11 mouse cellular contexts compared by ENCODE assay signal in genomic region chr2:174796998-174797397, GRCm38 (mm10). TPM values are rescaled to one million over a fixed set of nuclear protein-coding genes. Genes with fewer than 3 reads are reported as not detected.
DNase-seq lines count a peak whose midpoint lies in the region; ATAC-seq and TF ChIP-seq lines count a peak whose summit lies in the region.
"Had no signal": no experiment of that assay in that cellular context is flagged by ENCODE, and none has a peak within 500 bp of the region (broad histone marks: within the 10 kb centered on the region; RNA-seq: fewer than 3 reads in every experiment).

No protein-coding gene starts in this region.

- H3K36me3 ChIP-seq in forebrain, embryonic 11.5 days (ENCODE audit: control insufficient read depth, insufficient read depth, low read length), result no peaks in the 10 kb centered on the region
- no peaks in the 10 kb centered on the region for H3K36me3 ChIP-seq in forebrain, embryonic 12.5 days (replicated peaks)
- H3K36me3 ChIP-seq in liver, adult 2 months (ENCODE audit: control insufficient read depth, insufficient read depth, low read length), result no peaks in the 10 kb centered on the region
- no peaks in the 10 kb centered on the region for H3K36me3 ChIP-seq in liver, embryonic 12.5 days
- H3K36me3 ChIP-seq: embryonic facial prominence, embryonic 13.5 days; heart, embryonic 13.5 days had no signal

- H3K9ac ChIP-seq in forebrain, embryonic 11.5 days (ENCODE audit: low read length), result no peak overlapping the region
- H3K9ac ChIP-seq in forebrain, embryonic 12.5 days, result no peak overlapping the region
- H3K9ac ChIP-seq in liver, adult 2 months (ENCODE audit: low read depth, low read length), result no peak overlapping the region
- H3K9ac ChIP-seq in liver, embryonic 12.5 days, result no peak overlapping the region
- H3K9ac ChIP-seq: embryonic facial prominence, embryonic 13.5 days; heart, embryonic 13.5 days had no signal

- H3K4me3 ChIP-seq in forebrain, embryonic 11.5 days (ENCODE audit: low read depth, low read length), result no peak overlapping the region
- H3K4me3 ChIP-seq in forebrain, embryonic 12.5 days (replicated peaks), result no peak overlapping the region
- no peak overlapping the region for H3K4me3 ChIP-seq in liver, adult 2 months (ENCODE audit: insufficient read depth, low read depth, low read length)
- H3K4me3 ChIP-seq in liver, embryonic 12.5 days, result no peak overlapping the region
- H3K4me3 ChIP-seq: embryonic facial prominence, embryonic 13.5 days; heart, embryonic 13.5 days had no signal

- WGBS in forebrain, embryonic 11.5 days, result 84% methylated on average over 2 of the region's 2 CpGs
- 81% methylated on average over 2 of the region's 2 CpGs for WGBS in forebrain, embryonic 12.5 days
- 59% methylated on average over 2 of the region's 2 CpGs for WGBS in liver, adult 2 months
- 80% methylated on average over 2 of the region's 2 CpGs for WGBS in liver, embryonic 12.5 days (ENCODE audit: insufficient replicate concordance)

- 0 out of 2 replicates have a peak, but pooled peaks have one; percentile 30 for ATAC-seq in forebrain, embryonic 11.5 days (replicated peaks; ENCODE audit: low FRiP score)
- ATAC-seq in forebrain, embryonic 12.5 days (ENCODE audit: low FRiP score), result no peak
- no peak for ATAC-seq in liver, embryonic 12.5 days
- ATAC-seq in megakaryocyte-erythroid progenitor cell, adult 5-6 weeks (replicated peaks; ENCODE audit: low FRiP score, low TSS enrichment, poor library complexity, severe bottlenecking), result 0 out of 2 replicates have a peak, but pooled peaks have one; percentile 26
- no peak for ATAC-seq in megakaryocyte, adult 5-6 weeks (ENCODE audit: poor library complexity, severe bottlenecking)
- ATAC-seq: activated CD4-positive, CD25-positive, alpha-beta regulatory T cell, adult 4 months had no signal

- TF ChIP-seq CTCF in liver, adult 2 months (IDR thresholded peaks at IDR 0.05; ENCODE audit: low read depth, low read length), result peak; percentile 21; the same call in 1 of the 2 replicates

- TF ChIP-seq POLR2A in liver, adult 2 months (IDR thresholded peaks at IDR 0.05; ENCODE audit: extremely low read depth, insufficient read depth, low read length), result no peak

- no peak overlapping the region for H3K27ac ChIP-seq in forebrain, embryonic 11.5 days (ENCODE audit: low read depth, low read length)
- no peak overlapping the region for H3K27ac ChIP-seq in forebrain, embryonic 12.5 days
- H3K27ac ChIP-seq in liver, adult 2 months (replicated peaks; ENCODE audit: insufficient read depth, low read depth, low read length), result no peak overlapping the region
- H3K27ac ChIP-seq in liver, embryonic 12.5 days, result no peak overlapping the region
- H3K27ac ChIP-seq: embryonic facial prominence, embryonic 13.5 days; heart, embryonic 13.5 days had no signal

- H3K4me1 ChIP-seq in forebrain, embryonic 11.5 days (replicated peaks; ENCODE audit: control insufficient read depth, insufficient read depth, low read length), result no peaks in the 10 kb centered on the region
- no peaks in the 10 kb centered on the region for H3K4me1 ChIP-seq in forebrain, embryonic 12.5 days
- no peaks in the 10 kb centered on the region for H3K4me1 ChIP-seq in liver, adult 2 months (ENCODE audit: control insufficient read depth, insufficient read depth, low read length)
- no peaks in the 10 kb centered on the region for H3K4me1 ChIP-seq in liver, embryonic 12.5 days
- H3K4me1 ChIP-seq: heart, embryonic 13.5 days had no signal

- DNase-seq in forebrain, embryonic 11.5 days (ENCODE audit: low spot score), result no peak
- DNase-seq in liver, adult 2 months (ENCODE audit: extremely low read depth, low read depth, low spot score), result peak; percentile 19
- peak; percentile 18 for DNase-seq in WW6 (ENCODE audit: low read depth, low spot score)
- no peak for DNase-seq in thymus, postnatal 36 days

- no peaks in the 10 kb centered on the region for H3K27me3 ChIP-seq in forebrain, embryonic 11.5 days (ENCODE audit: control insufficient read depth, insufficient read depth, low read length)
- H3K27me3 ChIP-seq in forebrain, embryonic 12.5 days, result no peaks in the 10 kb centered on the region
- no peaks in the 10 kb centered on the region for H3K27me3 ChIP-seq in liver, adult 2 months (ENCODE audit: control insufficient read depth, insufficient read depth, low read length)
- H3K27me3 ChIP-seq in liver, embryonic 12.5 days (replicated peaks), result no peaks in the 10 kb centered on the region
- H3K27me3 ChIP-seq: embryonic facial prominence, embryonic 13.5 days; heart, embryonic 13.5 days had no signal

- H3K9me3 ChIP-seq in forebrain, embryonic 11.5 days (ENCODE audit: control insufficient read depth, low read length), result no peaks in the 10 kb centered on the region
- no peaks in the 10 kb centered on the region for H3K9me3 ChIP-seq in forebrain, embryonic 12.5 days
- no peaks in the 10 kb centered on the region for H3K9me3 ChIP-seq in liver, embryonic 12.5 days (replicated peaks)
- H3K9me3 ChIP-seq: embryonic facial prominence, embryonic 13.5 days; heart, embryonic 13.5 days had no signal

- no peak overlapping the region for H3K4me2 ChIP-seq in forebrain, embryonic 11.5 days (ENCODE audit: low read depth, low read length, severe bottlenecking)
- no peak overlapping the region for H3K4me2 ChIP-seq in forebrain, embryonic 12.5 days
- no peak overlapping the region for H3K4me2 ChIP-seq in liver, embryonic 12.5 days
- H3K4me2 ChIP-seq: embryonic facial prominence, embryonic 13.5 days; heart, embryonic 13.5 days had no signal

- no peaks in the 10 kb centered on the region for H3K79me2 ChIP-seq in liver, adult 2 months (ENCODE audit: control insufficient read depth, insufficient read depth, low read length)

RNA-seq across cellular contexts. Expression of gene Edn3, which starts 36.6 kb away (rescaled TPM):
- 2.8 and 5.7 TPM in 2 replicates for polyA plus RNA-seq in forebrain, embryonic 11.5 days (2014; fragmentation: Nextera tagmentation; extraction: Ambion mirVana)
- polyA plus RNA-seq in forebrain, embryonic 12.5 days (2016; fragmentation: Nextera tagmentation; extraction: Ambion mirVana), result 3.2 and 5.3 TPM in 2 replicates
- total RNA-seq in liver, adult 2 months (2014; rRNA removed), result 0.07 and 0.18 TPM in 2 replicates
- polyA plus RNA-seq in liver, adult 2 months (2012; rRNA removed), result not detected in 2 replicates
- polyA plus RNA-seq in liver, embryonic 12.5 days (2016; fragmentation: Nextera tagmentation; extraction: Ambion mirVana), result 0.98 TPM in 2 replicates
- not detected in 2 replicates for total RNA-seq in megakaryocyte-erythroid progenitor cell, adult 5-6 weeks (2014; fragmentation: Nextera tagmentation)
- total RNA-seq in megakaryocyte-erythroid progenitor cell, adult 5-6 weeks (2017), result 0.27 TPM in 1 of 2 replicates, not detected in the other
- not detected in 2 replicates for total RNA-seq in megakaryocyte, adult 5-6 weeks (2015)
- not detected in 2 replicates for total RNA-seq in megakaryocyte, adult 5-6 weeks (2017)
- polyA plus RNA-seq: activated CD4-positive, CD25-positive, alpha-beta regulatory T cell, adult 4 months had no signal

Comparison
In these comparisons a context has a peak if more than half of its experiments do, and no peak if none do; other contexts are left out.
1. ATAC-seq: peak in forebrain, embryonic 11.5 days (single experiment) and megakaryocyte-erythroid progenitor cell, adult 5-6 weeks (single experiment); none in forebrain, embryonic 12.5 days (single experiment), liver, embryonic 12.5 days (single experiment) and megakaryocyte, adult 5-6 weeks (single experiment).
2. DNase-seq: peak in liver, adult 2 months (single experiment) and WW6 (single experiment); none in forebrain, embryonic 11.5 days (single experiment) and thymus, postnatal 36 days (0 of 2).